Mouse (Mus musculus) midbrain, embryonic 14.5 days (tissue): ENCODE measurements at regions not wholly inside any gene's neighbourhood (a gene's known extent, or its start where the extent isn't known, plus 50 kb on each side); places are given as distances from the start of the nearest gene placed in this dataset.

Experiments
- ATAC-seq: fragments of 200-750 bp; cut with Nextera tagmentation; 2 replicates; pipeline ENCODE4 v1.8.0; 2017; ENCODE audit warnings: moderate number of reproducible peaks, moderate library complexity; ENCODE audit not compliant: low FRiP score, low TSS enrichment
- DNase-seq: peaks from one replicate; pipeline ENCODE4 v3.0.0-alpha.2; 2015
- H3K27ac ChIP-seq: fragments of 300-500 bp; sonication (generic); replicated peaks from 2 replicates; pipeline ENCODE4 v1.5.1; 2014; ENCODE audit warnings: mild to moderate bottlenecking, low read depth, low read length, moderate library complexity
- H3K27me3 ChIP-seq: fragments of 300-500 bp; sonication (generic); 2 replicates; pipeline ENCODE4 v1.6.1; 2014; ENCODE audit warnings: low read length, control low read depth, mixed read lengths; ENCODE audit not compliant: control insufficient read depth, insufficient read depth
- H3K36me3 ChIP-seq: fragments of 300-500 bp; sonication (generic); 2 replicates; pipeline ENCODE4 v1.6.1; 2014; ENCODE audit warnings: low read length, control low read depth; ENCODE audit not compliant: control insufficient read depth, insufficient read depth
- H3K4me1 ChIP-seq: fragments of 300-500 bp; sonication (generic); 2 replicates; pipeline ENCODE4 v1.6.1; 2014; ENCODE audit warnings: mild to moderate bottlenecking, antibody characterized with exemption, low read length, control low read depth; ENCODE audit not compliant: control insufficient read depth, insufficient read depth
- H3K4me2 ChIP-seq: fragments of 300-500 bp; sonication (generic); 2 replicates; pipeline ENCODE4 v1.6.1; 2014; ENCODE audit warnings: mild to moderate bottlenecking, low read length, moderate library complexity
- H3K4me3 ChIP-seq: fragments of 300-500 bp; sonication (generic); replicated peaks from 2 replicates; pipeline ENCODE4 v1.5.1; 2014; ENCODE audit warnings: low read depth, low read length
- H3K9ac ChIP-seq: fragments of 300-500 bp; sonication (generic); replicated peaks from 2 replicates; pipeline ENCODE4 v1.6.1; 2014; ENCODE audit warnings: mild to moderate bottlenecking, low read length, moderate library complexity
- H3K9me3 ChIP-seq: fragments of 300-500 bp; sonication (generic); 2 replicates; pipeline ENCODE4 v1.6.1; 2016; ENCODE audit warnings: low read length, control low read depth, mixed read lengths; ENCODE audit not compliant: control insufficient read depth
- WGBS: fragments of 180-500 bp; shearing (Covaris S2); extraction: QIAGEN DNeasy Blood & Tissue Kit; methylation state at CpG from one replicate; pipeline ENCODE4 v1.1.7; 2014; 5-methylcytosine and 5-hydroxymethylcytosine counted together

GRCm38 (mm10) chr5:50688362-50688761 is 629.6 kb upstream of the Adgra3 start:
- Histone ChIP-seq H3K36me3 (no peaks in the 10 kb centered on the region), H3K4me3 (no peak overlapping the region), H3K27me3 (no peaks in the 10 kb centered on the region), H3K9ac (no peak overlapping the region), H3K4me1 (no peaks in the 10 kb centered on the region), H3K4me2 (no peak overlapping the region), H3K9me3 (no peaks in the 10 kb centered on the region), H3K27ac (no peak overlapping the region)
- DNase-seq (no peak), ATAC-seq (no peak)
- WGBS = 81% methylated on average over 2 of the region's 2 CpGs

- H3K4me1 ChIP-seq = no peaks in the 10 kb centered on the region
- no peaks in the 10 kb centered on the region for H3K9me3 ChIP-seq
- ATAC-seq = no peak
- H3K4me3 ChIP-seq = no peak overlapping the region
- no peak overlapping the region for H3K9ac ChIP-seq
- H3K36me3 ChIP-seq = no peaks in the 10 kb centered on the region
- no peaks in the 10 kb centered on the region for H3K27me3 ChIP-seq
- no peak overlapping the region for H3K27ac ChIP-seq
- no peak for DNase-seq
- WGBS = 87% methylated on average over 5 of the region's 5 CpGs
- H3K4me2 ChIP-seq = no peak overlapping the region
Measured at GRCm38 (mm10) chr5:50683966-50684365, 625.2 kb upstream of the Adgra3 start.

DNA sequence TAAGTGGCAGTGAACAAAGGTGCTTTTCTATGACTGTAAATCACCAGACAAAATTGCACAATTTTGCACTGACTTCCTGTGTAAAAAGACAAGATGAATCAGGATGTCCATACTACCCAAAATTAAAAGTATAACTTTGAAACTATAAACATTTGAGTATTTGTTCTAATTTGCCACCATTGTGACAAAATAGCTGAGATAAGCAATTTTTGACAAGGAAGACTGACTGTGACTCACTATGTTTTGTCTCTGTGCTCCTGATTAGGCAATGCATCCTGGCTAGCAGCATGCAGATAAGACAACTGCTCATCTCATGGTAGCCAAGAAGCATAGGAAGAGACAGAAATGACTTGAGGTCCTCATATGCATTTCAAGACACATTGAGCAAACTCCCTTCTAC is 577.7 kb upstream of the Adgra3 start:
- Histone ChIP-seq H3K4me1 (no peaks in the 10 kb centered on the region), H3K9me3 (no peaks in the 10 kb centered on the region), H3K4me3 (no peak overlapping the region), H3K4me2 (no peak overlapping the region), H3K27ac (no peak overlapping the region), H3K36me3 (no peaks in the 10 kb centered on the region), H3K9ac (no peak overlapping the region), H3K27me3 (no peaks in the 10 kb centered on the region)
- ATAC-seq (no peak), DNase-seq (no peak)

DNA sequence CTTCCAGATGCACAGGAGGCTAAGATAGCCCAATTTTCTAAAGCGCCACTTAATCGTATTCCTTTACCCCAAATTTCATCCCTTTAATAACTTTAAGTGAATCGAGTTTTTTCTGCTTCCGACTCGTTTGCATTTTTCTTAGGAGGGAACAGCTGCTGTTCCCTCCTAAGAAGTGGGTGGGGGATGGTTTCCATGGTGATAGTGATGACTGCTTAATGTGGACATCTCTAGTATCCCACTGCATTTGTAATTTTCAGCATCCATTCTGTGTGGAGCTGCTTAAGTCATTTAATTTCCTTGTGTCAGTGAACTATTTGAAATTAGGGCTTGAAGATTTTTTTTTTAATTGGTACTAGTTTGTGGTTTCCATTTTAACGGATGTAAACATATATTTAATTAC is 567.8 kb upstream of the Adgra3 start:
- Histone ChIP-seq H3K4me2 (no peak overlapping the region), H3K27me3 (no peaks in the 10 kb centered on the region), H3K9ac (no peak overlapping the region), H3K4me1 (no peaks in the 10 kb centered on the region), H3K9me3 (no peaks in the 10 kb centered on the region), H3K27ac (no peak overlapping the region), H3K36me3 (no peaks in the 10 kb centered on the region), H3K4me3 (no peak overlapping the region)
- DNase-seq (peak; percentile 53), ATAC-seq (peak; percentile 71; the same call in 1 of the 2 replicates)
- WGBS = 47% methylated on average over 6 of the region's 6 CpGs

DNA sequence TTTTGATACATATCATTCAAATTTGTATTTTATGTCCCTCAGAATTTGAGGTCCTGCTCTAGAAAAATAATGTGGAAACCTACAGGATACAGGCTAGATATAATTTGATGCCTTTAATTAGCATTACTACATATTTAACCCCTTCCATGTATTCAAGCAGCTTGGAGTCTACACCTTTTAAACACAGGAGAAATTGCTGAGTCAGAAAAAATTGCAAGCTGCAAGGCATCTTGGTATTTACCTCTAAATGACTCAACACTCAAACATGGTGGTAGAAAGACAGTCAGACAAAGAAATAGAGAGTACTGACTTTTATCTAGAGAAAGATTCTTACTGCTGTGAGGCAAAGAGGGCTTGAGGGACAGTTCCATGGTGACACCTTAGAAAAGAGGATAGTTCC is 565.4 kb upstream of the Adgra3 start:
- DNase-seq = no peak
- H3K36me3 ChIP-seq = no peaks in the 10 kb centered on the region
- no peak for ATAC-seq
- H3K9me3 ChIP-seq = no peaks in the 10 kb centered on the region
- H3K4me1 ChIP-seq = no peaks in the 10 kb centered on the region
- H3K4me3 ChIP-seq = no peak overlapping the region
- no peak overlapping the region for H3K9ac ChIP-seq
- H3K4me2 ChIP-seq = no peak overlapping the region
- no peak overlapping the region for H3K27ac ChIP-seq
- no peaks in the 10 kb centered on the region for H3K27me3 ChIP-seq
